Mouse (Mus musculus): ENCODE results near the gene Ada. TPM values are rescaled to one million over a fixed set of nuclear protein-coding genes. Genes with fewer than 3 reads are reported as not detected.

Gene Ada
- total and polyA plus RNA-seq, 3 experiments: 18.0 to 24.0 (median 19.9) TPM

DNA sequence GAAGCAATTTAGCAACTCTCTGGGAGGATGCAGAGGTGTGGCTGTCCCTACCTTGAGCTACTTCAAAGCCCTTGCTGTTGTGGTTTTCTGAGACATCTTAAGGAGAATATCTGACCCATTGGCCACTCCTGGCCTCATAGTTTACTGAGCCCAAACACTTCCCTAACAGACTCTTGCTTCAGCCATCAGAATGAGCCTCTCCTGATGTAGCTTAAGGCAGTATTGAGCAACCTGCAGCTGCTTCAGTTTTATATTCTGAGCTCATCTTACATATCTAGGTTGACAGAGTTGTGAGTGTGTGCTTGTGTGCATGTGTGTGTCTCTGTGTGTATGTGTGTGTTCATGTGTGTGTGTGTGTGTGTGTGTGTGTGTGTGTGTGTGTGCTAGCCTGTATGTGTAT, 16.2 kb upstream of the Ada start:
- dilution Hi-C loops (cut with MboI; ENCODE audit: extremely low pct_ligation_motif_present, extremely low pct_unique_long_range_greater_than_20kb, low sequenced_read_pairs) (no loop called here), in situ Hi-C loops (cut with MboI; ENCODE audit: low pct_ligation_motif_present, low pct_unique_long_range_greater_than_20kb, low sequenced_read_pairs) (no loop called here)
- H3K4me3 ChIP-seq (replicated peaks in 1 of 3; ENCODE audit: low read depth in 2 of 3, low read length in 2 of 3, poor library complexity in 1 of 3): no peak overlapping the region
- no peak overlapping the region for H3K9ac ChIP-seq (ENCODE audit: insufficient read depth, low read depth)
- no peaks in the 10 kb centered on the region for H3K4me1 ChIP-seq (ENCODE audit: control insufficient read depth in 1 of 2, insufficient read depth in 2 of 2)
- H3K27me3 ChIP-seq (replicated peaks): peaks cover 15% of the 10 kb centered on the region
- no peaks in the 10 kb centered on the region for H3K36me3 ChIP-seq (replicated peaks in 1 of 2; ENCODE audit: control insufficient read depth in 1 of 2, insufficient read depth in 1 of 2, low read length in 1 of 2)
- no peaks in the 10 kb centered on the region for H3K79me2 ChIP-seq (replicated peaks; ENCODE audit: control insufficient read depth, extremely low read depth, insufficient read depth, poor library complexity, severe bottlenecking)
- H3K4me2 ChIP-seq (ENCODE audit: insufficient read depth, low read depth, poor library complexity, severe bottlenecking): no peak overlapping the region
- no peaks in the 10 kb centered on the region for H3K9me3 ChIP-seq (replicated peaks; ENCODE audit: low read length)
- no peak overlapping the region for H3K27ac ChIP-seq (ENCODE audit: insufficient read depth, low read depth)
- DNase-seq (ENCODE audit: extremely low read depth): no peak
- TF ChIP-seq UBTF (IDR thresholded peaks at IDR 0.05; ENCODE audit: low read depth, low read length): no peak
- no peak for TF ChIP-seq RAD21 (IDR thresholded peaks at IDR 0.05; ENCODE audit: low read depth, low read length)
- no peak for TF ChIP-seq MAFK (IDR thresholded peaks at IDR 0.05; ENCODE audit: insufficient replicate concordance, low read length)
- no peak for TF ChIP-seq IRF4 (IDR thresholded peaks at IDR 0.05; ENCODE audit: low read depth, low read length)
- TF ChIP-seq POLR2A (IDR thresholded peaks at IDR 0.05; ENCODE audit: low read depth, low read length): no peak

DNA sequence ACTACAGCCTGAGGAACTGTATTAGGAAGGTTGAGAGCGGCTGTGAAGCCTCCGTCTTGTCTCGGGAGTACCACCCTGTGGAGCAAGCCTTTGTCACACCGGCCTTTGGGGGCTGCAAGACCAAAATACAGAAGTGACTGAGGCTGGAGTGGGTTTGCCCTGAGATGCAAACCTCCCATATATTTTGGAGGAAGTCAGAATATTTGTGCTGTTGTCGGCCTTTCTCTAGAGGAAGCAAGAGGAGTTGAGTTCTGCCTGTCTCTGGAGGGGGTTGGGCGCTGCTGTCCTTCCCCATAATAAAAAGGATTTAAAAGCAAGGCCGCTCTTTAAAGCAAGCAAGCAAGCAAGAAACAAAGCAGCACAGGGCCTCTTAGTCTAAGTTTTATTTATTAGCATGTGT, 11.4 kb upstream of the Ada start:
- Histone ChIP-seq H3K36me3 (replicated peaks in 1 of 2; ENCODE audit: control insufficient read depth in 1 of 2, insufficient read depth in 1 of 2, low read length in 1 of 2) (no peaks in the 10 kb centered on the region), H3K27me3 (replicated peaks) (no peaks in the 10 kb centered on the region), H3K4me3 (replicated peaks in 1 of 3; ENCODE audit: low read depth in 2 of 3, low read length in 2 of 3, poor library complexity in 1 of 3) (no peak overlapping the region), H3K79me2 (replicated peaks; ENCODE audit: control insufficient read depth, extremely low read depth, insufficient read depth, poor library complexity, severe bottlenecking) (no peaks in the 10 kb centered on the region), H3K4me1 (ENCODE audit: control insufficient read depth in 1 of 2, insufficient read depth in 2 of 2) (no peaks in the 10 kb centered on the region), H3K4me2 (ENCODE audit: insufficient read depth, low read depth, poor library complexity, severe bottlenecking) (no peak overlapping the region), H3K9me3 (replicated peaks; ENCODE audit: low read length) (no peaks in the 10 kb centered on the region), H3K27ac (ENCODE audit: insufficient read depth, low read depth) (no peak overlapping the region), H3K9ac (ENCODE audit: insufficient read depth, low read depth) (no peak overlapping the region)
- in situ Hi-C loops (cut with MboI; ENCODE audit: low pct_ligation_motif_present, low pct_unique_long_range_greater_than_20kb, low sequenced_read_pairs) (no loop called here), dilution Hi-C loops (cut with MboI; ENCODE audit: extremely low pct_ligation_motif_present, extremely low pct_unique_long_range_greater_than_20kb, low sequenced_read_pairs) (no loop called here)
- TF ChIP-seq MEF2A (IDR thresholded peaks at IDR 0.05; ENCODE audit: borderline replicate concordance, low read depth, low read length): no peak
- TF ChIP-seq CHD1 (IDR thresholded peaks at IDR 0.05; ENCODE audit: low read depth, low read length): no peak
- TF ChIP-seq IRF4 (IDR thresholded peaks at IDR 0.05; ENCODE audit: low read depth, low read length): no peak
- TF ChIP-seq HCFC1 (IDR thresholded peaks at IDR 0.05; ENCODE audit: low read depth, low read length): no peak
- no peak for TF ChIP-seq ZMIZ1 (IDR thresholded peaks at IDR 0.05; ENCODE audit: low read depth, low read length)
- TF ChIP-seq USF1 (IDR thresholded peaks at IDR 0.05; ENCODE audit: low read depth, low read length): no peak
- TF ChIP-seq MAFK (IDR thresholded peaks at IDR 0.05; ENCODE audit: insufficient replicate concordance, low read length): no peak
- TF ChIP-seq PAX5 (IDR thresholded peaks at IDR 0.05; ENCODE audit: low read length): no peak
- TF ChIP-seq MYC (IDR thresholded peaks at IDR 0.05; ENCODE audit: low read depth, low read length): no peak
- no peak for TF ChIP-seq SMC3 (IDR thresholded peaks at IDR 0.05; ENCODE audit: low read depth, low read length)
- TF ChIP-seq MAZ (IDR thresholded peaks at IDR 0.05; ENCODE audit: low read depth, low read length): no peak
- TF ChIP-seq TBP (conservative IDR thresholded peaks at IDR 0.05; ENCODE audit: low read depth, low read length): no peak
- no peak for TF ChIP-seq POLR2AphosphoS2 (IDR thresholded peaks at IDR 0.05; ENCODE audit: low read depth, low read length)
- no peak for DNase-seq (ENCODE audit: extremely low read depth)

Measured in CH12.LX (cell line).